Mouse (Mus musculus) liver, adult 2 months (tissue): Measurements from ENCODE around the gene Fastkd1. TPM values are rescaled to one million over a fixed set of nuclear protein-coding genes. Genes with fewer than 3 reads are reported as not detected.

ENCODE experiments used
- DNase-seq: peaks from one replicate; pipeline ENCODE4 v3.0.0-alpha.2; 2011; ENCODE audit warnings: low read depth, low spot score; ENCODE audit errors: extremely low read depth
- H3K27ac ChIP-seq: fragments of 200-500 bp; replicated peaks from 2 replicates; pipeline ENCODE4 v1.5.1; 2012; ENCODE audit warnings: low read depth, mild to moderate bottlenecking, control low read depth, inconsistent platforms, low read length; ENCODE audit not compliant: insufficient read depth
- H3K27me3 ChIP-seq: fragments of 200-500 bp; 2 replicates; pipeline ENCODE4 v1.6.1; 2012; ENCODE audit warnings: mild to moderate bottlenecking, moderate library complexity, low read length, inconsistent platforms; ENCODE audit not compliant: control insufficient read depth, insufficient read depth
- H3K36me3 ChIP-seq: fragments of 200-500 bp; 2 replicates; pipeline ENCODE4 v1.6.1; 2012; ENCODE audit warnings: low read length, inconsistent platforms; ENCODE audit not compliant: control insufficient read depth, insufficient read depth
- H3K4me1 ChIP-seq: fragments of 200-500 bp; 2 replicates; pipeline ENCODE4 v1.6.1; 2011; ENCODE audit warnings: low read length; ENCODE audit not compliant: control insufficient read depth, insufficient read depth
- H3K4me3 ChIP-seq: fragments of 200-500 bp; 2 replicates; pipeline ENCODE4 v1.5.1; 2011; ENCODE audit warnings: low read depth, mild to moderate bottlenecking, control low read depth, low read length, moderate library complexity; ENCODE audit not compliant: insufficient read depth
- H3K79me2 ChIP-seq: fragments of 200-500 bp; 2 replicates; pipeline ENCODE4 v1.6.1; 2012; ENCODE audit warnings: inconsistent platforms, mild to moderate bottlenecking, low read length, moderate library complexity; ENCODE audit not compliant: control insufficient read depth, insufficient read depth
- H3K9ac ChIP-seq: fragments of 200-500 bp; 2 replicates; pipeline ENCODE4 v1.6.1; 2012; ENCODE audit warnings: low read depth, mild to moderate bottlenecking, control low read depth, inconsistent platforms, low read length
- CTCF ChIP-seq: fragments of 200-500 bp; IDR thresholded peaks from 2 replicates; pipeline ENCODE4 v1.5.1; 2011; ENCODE audit warnings: low read depth, low read length, control low read depth
- POLR2A ChIP-seq: fragments of 200-500 bp; IDR thresholded peaks from 2 replicates; pipeline ENCODE4 v1.6.1; 2011; ENCODE audit warnings: low read length, control low read depth; ENCODE audit not compliant: insufficient read depth; ENCODE audit errors: extremely low read depth
- WGBS: fragments of 180-500 bp; shearing (Covaris S2); methylation state at CpG from one replicate; pipeline ENCODE4 v1.1.7; 2018; 5-methylcytosine and 5-hydroxymethylcytosine counted together
- polyA plus RNA-seq: library from polyadenylated mRNA; depleted of rRNA; stranded (reverse); fragments of >200 nt; gene quantifications from 2 replicates; pipeline ENCODE4 v1.2.3, GENCODE M21; 2012; rRNA removed
- total RNA-seq: library from RNA; depleted of rRNA; stranded (reverse); fragments of >200 nt; gene quantifications from 2 replicates; pipeline ENCODE4 v1.2.3, GENCODE M21; 2014; rRNA removed

Fastkd1 gene
- total RNA-seq (14.4 TPM in 2 replicates), polyA plus RNA-seq (6.5 and 6.8 TPM in 2 replicates)

DNA sequence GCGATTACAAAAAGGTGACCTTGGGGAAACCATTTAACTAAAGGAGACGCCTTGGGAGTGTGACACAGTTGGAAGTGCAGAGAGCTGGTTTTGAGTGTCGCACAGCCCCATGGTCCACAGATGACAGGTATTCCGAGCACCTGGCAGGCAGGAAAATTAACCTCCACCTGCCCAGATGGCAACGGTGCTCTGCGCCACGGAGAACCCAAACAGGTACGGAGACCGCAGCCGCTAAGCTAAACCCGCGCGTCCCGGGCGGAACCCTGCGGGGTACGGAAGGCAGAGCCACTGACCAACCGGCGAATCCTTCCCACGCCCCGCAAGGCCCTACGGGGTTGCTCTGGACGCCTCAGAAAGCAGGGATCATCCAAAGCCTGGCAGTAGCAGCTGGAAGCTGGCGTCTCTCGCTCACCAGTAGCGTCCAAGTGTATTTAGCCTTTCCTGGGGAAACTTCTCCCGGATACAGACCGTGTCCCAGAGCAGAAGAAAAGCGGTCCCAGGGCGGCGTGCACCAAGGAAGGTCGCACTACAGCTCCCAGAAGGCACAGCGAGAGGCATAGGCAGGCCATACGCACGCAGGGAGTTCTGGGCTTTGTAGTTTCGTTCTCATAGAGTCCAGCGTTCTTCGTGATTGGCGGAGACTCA lies at the start of gene Fastkd1:
Gene Fastkd1 (minus strand): TSS at position 536 of the 645 bp plus-strand sequence.
- WGBS = under 1% methylated on average over 39 of the region's 39 CpGs
- H3K27ac ChIP-seq = peak within 1 kb of the TSS; percentile 88
- DNase-seq = peak; percentile 92
- TF ChIP-seq CTCF (no peak), POLR2A (0 out of 2 replicates have a peak, but pooled peaks have one; percentile 49)
- no peaks in the 10 kb centered on the region for H3K79me2 ChIP-seq
- H3K36me3 ChIP-seq = peaks cover 17% of the 10 kb centered on the region
- peaks cover 3% of the 10 kb centered on the region; the same call in 1 of the 2 replicates for H3K4me1 ChIP-seq
- peak within 1 kb of the TSS; percentile 84 for H3K4me3 ChIP-seq
- peak within 1 kb of the TSS; percentile 79 for H3K9ac ChIP-seq
- H3K27me3 ChIP-seq = no peaks in the 10 kb centered on the region

GRCm38 (mm10) chr2:69760980-69761379 lies 47.7 kb upstream of the Fastkd1 start:
- TF ChIP-seq POLR2A (no peak), CTCF (no peak)
- Histone ChIP-seq H3K4me3 (no peak overlapping the region), H3K36me3 (no peaks in the 10 kb centered on the region), H3K9ac (no peak overlapping the region), H3K4me1 (no peaks in the 10 kb centered on the region), H3K27ac (no peak overlapping the region), H3K79me2 (no peaks in the 10 kb centered on the region), H3K27me3 (no peaks in the 10 kb centered on the region)
- no peak for DNase-seq
- WGBS = 83% methylated on average over 5 of the region's 5 CpGs

GRCm38 (mm10) chr2:69745091-69745490 lies 31.8 kb upstream of the Fastkd1 start:
- no peaks in the 10 kb centered on the region for H3K27me3 ChIP-seq
- no peak overlapping the region for H3K4me3 ChIP-seq
- no peak overlapping the region for H3K27ac ChIP-seq
- WGBS = 92% methylated on average over 1 of the region's 1 CpGs
- H3K36me3 ChIP-seq = peaks cover 45% of the 10 kb centered on the region
- H3K79me2 ChIP-seq = peaks cover 2% of the 10 kb centered on the region; the same call in 1 of the 2 replicates
- no peaks in the 10 kb centered on the region for H3K4me1 ChIP-seq
- no peak for DNase-seq
- TF ChIP-seq POLR2A (no peak), CTCF (peak; percentile 18; the same call in 1 of the 2 replicates)
- H3K9ac ChIP-seq = no peak overlapping the region

GRCm38 (mm10) chr2:69723519-69723825 lies 10.2 kb upstream of the Fastkd1 start:
- peak overlapping the region; percentile 92 for H3K4me3 ChIP-seq
- under 1% methylated on average over 13 of the region's 13 CpGs for WGBS
- TF ChIP-seq CTCF (no peak), POLR2A (no peak; the same call in 1 of the 2 replicates)

DNA sequence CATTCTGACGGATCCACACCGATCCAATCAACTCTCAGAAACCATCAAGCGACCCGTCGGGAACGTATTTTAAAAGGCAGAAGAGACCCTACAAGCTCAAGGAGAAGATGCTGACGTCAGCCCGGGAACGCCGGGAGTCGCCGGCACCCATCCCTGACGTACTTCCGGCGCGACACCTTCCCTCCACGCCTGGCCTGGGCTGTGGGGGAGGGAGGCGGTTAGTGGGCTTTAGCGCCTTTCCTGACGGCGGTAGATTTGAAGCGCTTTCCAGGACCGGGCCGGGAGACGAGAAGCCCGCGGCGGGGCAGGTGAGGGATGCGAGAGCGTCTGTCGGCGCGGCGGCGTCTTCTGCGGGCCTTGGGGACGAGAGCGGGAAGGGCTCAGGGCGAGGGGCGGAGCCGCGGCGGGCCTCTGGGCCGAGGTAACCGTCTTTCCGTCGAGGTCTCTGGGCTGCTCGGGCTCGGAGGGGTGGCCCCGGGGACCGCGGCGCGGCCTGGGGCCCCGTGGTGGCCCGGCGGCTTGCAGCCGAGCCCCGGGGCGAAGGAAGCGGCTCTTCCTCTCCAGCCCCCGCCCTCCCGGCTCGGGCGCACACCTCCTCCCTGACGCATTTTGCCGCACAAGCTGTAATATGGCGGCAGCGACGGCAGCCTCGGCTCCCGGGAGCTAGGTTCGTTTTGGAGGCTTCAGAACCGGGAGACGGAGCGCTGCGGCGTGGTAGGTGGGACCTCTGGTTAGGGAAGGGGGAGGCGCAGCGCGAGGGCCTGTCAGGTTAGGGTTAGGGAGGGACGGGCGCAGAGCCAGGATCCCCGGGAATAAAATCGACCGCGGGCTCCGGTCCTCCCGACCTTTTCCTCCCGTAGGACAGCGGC lies 9.6 kb upstream of the Fastkd1 start:
- no peaks in the 10 kb centered on the region for H3K27me3 ChIP-seq
- peak overlapping the region; percentile 92 for H3K4me3 ChIP-seq
- H3K79me2 ChIP-seq = peaks cover 3% of the 10 kb centered on the region; the same call in 1 of the 2 replicates
- peak overlapping the region; percentile 93 for H3K9ac ChIP-seq
- TF ChIP-seq CTCF (no peak), POLR2A (peak; percentile 46; the same call in 1 of the 2 replicates)
- under 1% methylated on average over 91 of the region's 91 CpGs for WGBS
- H3K36me3 ChIP-seq = no peaks in the 10 kb centered on the region
- H3K27ac ChIP-seq = peak overlapping the region; percentile 93
- DNase-seq = peak; percentile 85
- H3K4me1 ChIP-seq = peaks cover 8% of the 10 kb centered on the region

More at GRCm38 (mm10) chr2:69723519-69723825, 10.2 kb upstream of the Fastkd1 start:
- Histone ChIP-seq H3K27me3 (no peaks in the 10 kb centered on the region), H3K9ac (peak overlapping the region; percentile 93), H3K79me2 (peaks cover 3% of the 10 kb centered on the region; the same call in 1 of the 2 replicates), H3K27ac (peak overlapping the region; percentile 93), H3K4me1 (peaks cover 8% of the 10 kb centered on the region), H3K36me3 (no peaks in the 10 kb centered on the region)
- no peak for DNase-seq
